Mouse (Mus musculus): ENCODE results near the gene Otx2. TPM values are rescaled to one million over a fixed set of nuclear protein-coding genes. Genes with fewer than 3 reads are reported as not detected.
A peak's percentile ranks its signal among the peaks of the same experiment; 100 is the strongest.

The Otx2 gene
- 0.10 TPM in 1 of 2 replicates, not detected in the other for polyA plus RNA-seq (2015; fragmentation: Nextera tagmentation; extraction: Ambion mirVana)

DNA sequence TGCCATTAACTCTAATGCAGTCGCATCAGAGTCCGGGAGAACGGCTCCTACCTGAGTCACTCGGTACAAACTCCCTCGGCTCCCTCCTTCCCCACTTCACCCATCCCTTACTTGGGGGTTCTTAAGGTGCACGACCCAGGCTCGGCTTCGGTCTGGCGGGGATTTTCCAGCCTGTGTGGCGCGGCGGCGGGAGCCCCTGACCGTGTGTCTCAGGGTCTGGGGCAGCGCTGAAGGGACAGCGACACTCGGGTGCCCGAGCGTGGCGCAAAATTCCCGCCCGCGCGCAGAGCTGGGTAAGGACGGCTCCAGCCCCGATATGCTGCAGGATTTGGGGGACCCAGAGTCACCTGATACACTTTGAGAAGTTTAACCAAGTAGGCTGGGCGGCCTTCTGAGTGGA, at the start of gene Otx2:
Gene Otx2, minus strand, starts transcription at position 279 of the 400 bp plus-strand sequence.
- H3K27ac ChIP-seq (ENCODE audit: low read length) = no peak within 1 kb of the TSS
- H3K9me3 ChIP-seq (replicated peaks; ENCODE audit: control insufficient read depth, low read length) = no peaks in the 10 kb centered on the region
- H3K36me3 ChIP-seq (ENCODE audit: control insufficient read depth, insufficient read depth, low read length) = no peaks in the 10 kb centered on the region
- WGBS = 1% methylated on average over 27 of the region's 27 CpGs
- no peak within 1 kb of the TSS for H3K4me3 ChIP-seq (replicated peaks; ENCODE audit: low read length)
- H3K9ac ChIP-seq (ENCODE audit: low read length) = no peak within 1 kb of the TSS
- H3K4me2 ChIP-seq (ENCODE audit: low read depth, low read length) = no peak within 1 kb of the TSS
- no peak for ATAC-seq (ENCODE audit: insufficient read depth, low FRiP score)
- H3K27me3 ChIP-seq (ENCODE audit: control insufficient read depth, insufficient read depth, low read length) = peaks cover 86% of the 10 kb centered on the region
- 0 out of 2 replicates have a peak, but pooled peaks cover 2% of the 10 kb centered on the region for H3K4me1 ChIP-seq (ENCODE audit: control insufficient read depth, insufficient read depth, low read length)

DNA sequence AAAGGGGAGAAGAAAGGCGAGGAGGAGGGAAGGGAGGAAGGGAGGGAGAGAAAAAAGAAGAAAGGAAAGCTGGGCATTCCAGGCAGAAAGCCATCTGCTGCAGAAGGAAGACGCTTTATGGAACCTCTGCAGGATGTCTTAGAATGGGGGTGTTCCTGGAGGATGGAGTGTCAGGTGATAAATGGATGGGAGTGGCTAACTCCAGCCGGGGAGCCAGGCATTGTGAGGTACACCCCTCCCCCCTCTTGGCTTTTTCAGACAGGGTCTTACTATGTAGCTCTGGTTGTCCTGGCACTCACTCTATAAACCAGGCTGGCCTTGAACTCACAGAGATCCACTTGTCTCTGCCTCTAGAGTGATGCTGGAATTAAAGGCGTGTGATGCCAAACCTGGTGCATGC, 49.1 kb upstream of the Otx2 start:
- Histone ChIP-seq H3K4me2 (ENCODE audit: low read depth, low read length) (no peak overlapping the region), H3K27ac (ENCODE audit: low read length) (no peak overlapping the region), H3K9me3 (replicated peaks; ENCODE audit: control insufficient read depth, low read length) (no peaks in the 10 kb centered on the region), H3K36me3 (ENCODE audit: control insufficient read depth, insufficient read depth, low read length) (no peaks in the 10 kb centered on the region), H3K4me1 (ENCODE audit: control insufficient read depth, insufficient read depth, low read length) (no peaks in the 10 kb centered on the region), H3K4me3 (replicated peaks; ENCODE audit: low read length) (no peak overlapping the region), H3K27me3 (ENCODE audit: control insufficient read depth, insufficient read depth, low read length) (no peaks in the 10 kb centered on the region), H3K9ac (ENCODE audit: low read length) (no peak overlapping the region)
- ATAC-seq (ENCODE audit: insufficient read depth, low FRiP score) = no peak
- WGBS = 39% methylated on average over 4 of the region's 4 CpGs

DNA sequence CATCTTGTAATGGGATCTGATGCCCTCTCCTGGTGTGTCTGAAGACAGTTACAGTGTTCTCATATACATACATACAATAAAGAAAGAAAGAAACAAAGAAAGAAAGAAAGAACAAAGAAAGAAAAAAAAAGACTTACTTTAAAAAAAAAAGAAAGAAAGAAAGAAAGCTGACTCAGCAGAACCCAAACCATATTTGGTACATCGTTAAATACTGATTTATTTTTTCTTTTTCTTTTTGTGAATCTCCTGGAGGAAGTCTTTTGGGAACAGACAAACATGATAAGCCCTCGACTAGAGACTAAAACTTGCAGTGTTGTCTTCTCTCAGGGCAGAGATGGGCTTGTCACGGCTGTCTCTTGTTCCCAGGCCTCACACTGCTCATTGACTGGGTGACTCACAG, 45.7 kb upstream of the Otx2 start:
- H3K27ac ChIP-seq (ENCODE audit: low read length) = no peak overlapping the region
- no peak overlapping the region for H3K4me2 ChIP-seq (ENCODE audit: low read depth, low read length)
- no peak overlapping the region for H3K9ac ChIP-seq (ENCODE audit: low read length)
- H3K36me3 ChIP-seq (ENCODE audit: control insufficient read depth, insufficient read depth, low read length) = no peaks in the 10 kb centered on the region
- no peak for ATAC-seq (ENCODE audit: insufficient read depth, low FRiP score)
- H3K4me1 ChIP-seq (ENCODE audit: control insufficient read depth, insufficient read depth, low read length) = no peaks in the 10 kb centered on the region
- no peak overlapping the region for H3K4me3 ChIP-seq (replicated peaks; ENCODE audit: low read length)
- no peaks in the 10 kb centered on the region for H3K27me3 ChIP-seq (ENCODE audit: control insufficient read depth, insufficient read depth, low read length)
- 74% methylated on average over 3 of the region's 3 CpGs for WGBS
- H3K9me3 ChIP-seq (replicated peaks; ENCODE audit: control insufficient read depth, low read length) = no peaks in the 10 kb centered on the region

DNA sequence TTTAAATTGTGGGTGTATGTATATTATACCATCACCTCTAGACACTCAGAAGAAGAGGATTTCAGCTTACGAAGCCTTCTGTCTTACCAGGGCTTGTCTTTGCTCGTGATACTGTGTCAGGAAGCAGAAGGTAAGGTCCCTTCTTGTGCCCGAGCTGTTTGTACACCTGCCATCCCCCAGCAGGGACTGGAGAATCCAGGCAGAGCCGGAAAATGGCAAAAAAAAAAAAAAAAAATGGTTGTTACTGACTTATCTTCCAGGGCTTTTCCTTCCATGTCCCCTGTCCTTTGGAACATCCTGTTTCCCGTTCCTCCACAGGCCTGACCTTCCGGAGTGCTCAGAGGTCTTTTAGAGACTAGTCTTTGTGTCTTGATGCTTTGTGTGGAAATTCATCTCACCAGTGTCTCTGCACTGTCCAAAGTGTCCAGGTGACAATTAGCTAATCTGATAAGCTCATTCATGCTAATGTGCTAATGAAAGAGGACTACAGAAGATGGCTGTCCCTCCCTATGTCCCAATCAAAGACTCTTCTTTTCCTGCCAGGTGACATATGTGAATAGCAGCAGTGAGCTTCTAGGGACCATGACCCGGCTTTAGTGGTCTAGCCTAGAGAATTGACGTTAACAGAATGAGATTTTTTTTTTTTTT, 44.1 kb upstream of the Otx2 start:
- WGBS = 73% methylated on average over 8 of the region's 8 CpGs
- H3K36me3 ChIP-seq (ENCODE audit: control insufficient read depth, insufficient read depth, low read length) = no peaks in the 10 kb centered on the region
- H3K4me2 ChIP-seq (ENCODE audit: low read depth, low read length) = no peak overlapping the region
- ATAC-seq (ENCODE audit: insufficient read depth, low FRiP score) = no peak
- no peaks in the 10 kb centered on the region for H3K4me1 ChIP-seq (ENCODE audit: control insufficient read depth, insufficient read depth, low read length)
- no peaks in the 10 kb centered on the region for H3K27me3 ChIP-seq (ENCODE audit: control insufficient read depth, insufficient read depth, low read length)
- H3K4me3 ChIP-seq (replicated peaks; ENCODE audit: low read length) = no peak overlapping the region
- no peak overlapping the region for H3K27ac ChIP-seq (ENCODE audit: low read length)
- H3K9ac ChIP-seq (ENCODE audit: low read length) = no peak overlapping the region
- no peaks in the 10 kb centered on the region for H3K9me3 ChIP-seq (replicated peaks; ENCODE audit: control insufficient read depth, low read length)

DNA sequence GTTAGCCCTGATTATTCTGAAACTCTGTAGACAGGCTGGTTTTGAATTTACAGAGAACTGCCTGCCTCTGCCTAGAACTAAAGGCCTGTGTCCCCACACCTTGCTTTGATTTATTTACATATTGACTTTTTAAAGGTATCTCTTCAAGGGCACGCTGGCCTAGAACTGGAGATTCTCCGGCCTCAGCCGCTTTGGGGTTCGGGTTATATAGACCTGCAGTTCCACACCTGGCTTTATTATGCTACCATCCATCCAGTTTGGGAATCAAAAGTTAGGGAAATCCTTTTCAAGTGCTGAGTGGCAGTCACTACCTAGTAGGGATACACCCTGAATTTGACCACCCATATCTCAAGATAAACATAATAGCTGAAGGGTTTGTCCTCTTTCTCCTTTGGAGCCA, 42.8 kb upstream of the Otx2 start:
- H3K27me3 ChIP-seq (ENCODE audit: control insufficient read depth, insufficient read depth, low read length) = no peaks in the 10 kb centered on the region

DNA sequence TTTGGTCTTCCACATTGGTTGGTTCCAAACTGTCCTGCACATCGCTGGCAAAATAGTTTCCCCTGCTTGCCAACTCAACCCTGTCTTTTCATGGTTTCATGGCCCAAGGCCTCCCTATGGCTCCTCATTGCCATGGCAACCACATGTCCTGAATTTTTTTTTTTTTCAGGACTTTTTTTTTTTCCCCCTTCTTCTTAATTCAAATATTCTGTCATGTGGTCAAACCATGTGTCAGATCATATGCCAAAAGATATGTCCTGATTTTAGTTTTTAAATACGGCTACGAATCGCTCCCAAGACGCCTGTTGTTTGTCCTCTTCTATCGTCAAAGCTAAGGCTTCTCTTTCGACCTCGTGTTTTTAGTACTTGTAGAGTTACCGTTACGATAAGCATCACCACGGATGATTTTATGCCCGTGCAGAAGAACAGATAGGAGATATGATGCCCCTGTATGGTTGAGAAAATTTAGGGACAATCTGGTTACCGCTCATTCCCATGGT, 37.3 kb upstream of the Otx2 start:
- Histone ChIP-seq H3K27ac (ENCODE audit: low read length) (no peak overlapping the region), H3K9ac (ENCODE audit: low read length) (no peak overlapping the region), H3K36me3 (ENCODE audit: control insufficient read depth, insufficient read depth, low read length) (no peaks in the 10 kb centered on the region), H3K27me3 (ENCODE audit: control insufficient read depth, insufficient read depth, low read length) (peaks cover 20% of the 10 kb centered on the region), H3K4me1 (ENCODE audit: control insufficient read depth, insufficient read depth, low read length) (no peaks in the 10 kb centered on the region), H3K4me3 (replicated peaks; ENCODE audit: low read length) (no peak overlapping the region), H3K9me3 (replicated peaks; ENCODE audit: control insufficient read depth, low read length) (no peaks in the 10 kb centered on the region), H3K4me2 (ENCODE audit: low read depth, low read length) (no peak overlapping the region)
- WGBS = 80% methylated on average over 13 of the region's 13 CpGs
- ATAC-seq (ENCODE audit: insufficient read depth, low FRiP score) = no peak

More for the DNA sequence above, 42.8 kb upstream of the Otx2 start:
- no peak for ATAC-seq (ENCODE audit: insufficient read depth, low FRiP score)
- WGBS = 78% methylated on average over 4 of the region's 4 CpGs
- Histone ChIP-seq H3K9me3 (replicated peaks; ENCODE audit: control insufficient read depth, low read length) (no peaks in the 10 kb centered on the region), H3K4me3 (replicated peaks; ENCODE audit: low read length) (no peak overlapping the region), H3K36me3 (ENCODE audit: control insufficient read depth, insufficient read depth, low read length) (no peaks in the 10 kb centered on the region), H3K27ac (ENCODE audit: low read length) (no peak overlapping the region), H3K9ac (ENCODE audit: low read length) (no peak overlapping the region), H3K4me2 (ENCODE audit: low read depth, low read length) (no peak overlapping the region), H3K4me1 (ENCODE audit: control insufficient read depth, insufficient read depth, low read length) (no peaks in the 10 kb centered on the region)

DNA sequence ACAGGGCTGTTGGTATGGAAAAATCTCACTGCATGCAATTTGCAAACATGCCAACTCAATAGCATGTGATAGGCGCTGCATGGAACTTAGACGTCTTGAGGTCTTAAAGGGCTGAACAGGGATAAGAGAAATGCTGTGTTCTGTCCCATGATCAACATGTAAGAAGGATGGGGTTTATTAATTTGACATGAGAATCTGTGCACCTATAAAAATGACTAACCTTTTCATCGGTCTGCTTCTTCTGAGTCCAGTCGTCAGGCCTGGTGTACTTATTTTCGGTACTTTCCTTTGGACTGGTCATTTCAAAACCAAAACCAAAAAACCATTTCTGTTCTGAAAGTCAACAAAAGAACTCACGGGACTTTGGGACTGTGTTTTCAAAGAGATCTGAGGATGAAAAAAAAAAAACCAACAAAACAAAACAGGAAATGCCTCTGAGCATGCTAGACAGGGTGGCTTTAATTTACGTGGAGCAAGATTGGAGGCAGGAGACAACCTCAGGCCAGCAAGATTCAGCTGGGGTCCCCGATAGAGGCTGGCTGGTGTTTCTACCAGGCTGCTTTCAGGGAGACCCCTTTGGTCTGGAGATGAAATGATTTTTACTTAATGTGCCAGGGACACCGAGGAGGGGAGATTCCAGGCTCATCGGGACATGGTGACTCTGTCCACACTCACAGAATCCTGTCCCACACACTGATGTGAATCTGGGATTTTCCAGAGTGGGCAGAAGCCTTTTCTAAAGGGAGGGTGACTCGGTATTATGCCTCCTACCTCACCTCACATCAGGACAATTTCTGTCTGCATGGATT, 36.6 kb upstream of the Otx2 start:
- H3K4me2 ChIP-seq (ENCODE audit: low read depth, low read length) = peak overlapping the region; percentile 38; the same call in 1 of the 2 replicates
- no peak for ATAC-seq (ENCODE audit: insufficient read depth, low FRiP score)
- no peak overlapping the region for H3K9ac ChIP-seq (ENCODE audit: low read length)
- H3K27me3 ChIP-seq (ENCODE audit: control insufficient read depth, insufficient read depth, low read length) = peaks cover 20% of the 10 kb centered on the region
- no peaks in the 10 kb centered on the region for H3K9me3 ChIP-seq (replicated peaks; ENCODE audit: control insufficient read depth, low read length)
- H3K36me3 ChIP-seq (ENCODE audit: control insufficient read depth, insufficient read depth, low read length) = no peaks in the 10 kb centered on the region
- H3K27ac ChIP-seq (ENCODE audit: low read length) = no peak overlapping the region
- H3K4me1 ChIP-seq (ENCODE audit: control insufficient read depth, insufficient read depth, low read length) = no peaks in the 10 kb centered on the region
- H3K4me3 ChIP-seq (replicated peaks; ENCODE audit: low read length) = no peak overlapping the region
- 54% methylated on average over 11 of the region's 11 CpGs for WGBS

DNA sequence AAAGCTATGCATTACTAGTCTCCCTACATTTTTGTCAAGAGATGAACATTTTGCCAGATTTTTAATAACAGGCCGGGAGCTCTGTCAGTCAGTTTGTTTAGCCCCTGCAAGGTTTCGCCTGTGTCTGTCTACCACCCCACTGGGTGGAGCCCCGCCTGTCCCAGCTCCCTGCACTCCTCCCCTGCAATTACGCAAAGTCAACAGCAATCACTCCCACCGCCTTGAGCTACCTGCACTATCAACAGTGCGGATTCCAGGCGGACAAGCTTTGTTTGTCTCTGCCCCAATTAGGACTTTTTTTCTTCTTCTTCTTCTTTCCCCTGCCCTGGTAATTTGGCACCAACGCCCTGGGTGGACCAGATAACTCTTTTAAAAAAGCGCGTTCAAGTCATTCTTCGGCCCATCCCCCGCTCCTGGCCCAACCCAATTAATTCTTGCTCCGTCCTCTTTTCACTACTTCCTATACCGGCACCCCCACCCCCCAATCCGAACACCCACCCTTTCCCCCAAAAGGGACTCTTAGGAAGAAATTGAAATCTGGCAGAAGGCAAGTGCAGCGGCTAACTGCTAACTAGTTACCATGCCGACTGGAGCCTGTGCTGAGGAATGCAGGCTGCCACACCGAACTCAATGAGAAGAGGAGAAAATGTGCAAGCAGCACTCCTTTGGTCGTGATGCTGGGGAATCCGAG, 35.9 kb upstream of the Otx2 start:
- no peaks in the 10 kb centered on the region for H3K9me3 ChIP-seq (replicated peaks; ENCODE audit: control insufficient read depth, low read length)
- peak overlapping the region; percentile 38 for H3K4me2 ChIP-seq (ENCODE audit: low read depth, low read length)
- no peaks in the 10 kb centered on the region for H3K36me3 ChIP-seq (ENCODE audit: control insufficient read depth, insufficient read depth, low read length)
- no peak overlapping the region for H3K27ac ChIP-seq (ENCODE audit: low read length)
- H3K4me1 ChIP-seq (ENCODE audit: control insufficient read depth, insufficient read depth, low read length) = no peaks in the 10 kb centered on the region
- peak overlapping the region; percentile 15 for H3K4me3 ChIP-seq (replicated peaks; ENCODE audit: low read length)
- 3% methylated on average over 20 of the region's 20 CpGs for WGBS
- peaks cover 20% of the 10 kb centered on the region for H3K27me3 ChIP-seq (ENCODE audit: control insufficient read depth, insufficient read depth, low read length)
- peak; percentile 56; the same call in 1 of the 2 replicates for ATAC-seq (ENCODE audit: insufficient read depth, low FRiP score)
- no peak overlapping the region for H3K9ac ChIP-seq (ENCODE audit: low read length)
